Mouse (Mus musculus) urinary bladder, postnatal 4 days (tissue): ENCODE measurements around the gene Akt3.

Source experiments
- DNase-seq, 2 experiments: peaks; one replicate each; pipeline ENCODE4 v3.0.0; 2021 to 2022; ENCODE audit warnings: low spot score in 2 of 2

Akt3 gene

GRCm38 (mm10) chr1:177188708-177189107 lies 69.3 kb downstream of the Akt3 start:
- no peak for DNase-seq

GRCm38 (mm10) chr1:177186751-177187150 lies 71.3 kb downstream of the Akt3 start:
- no peak for DNase-seq

GRCm38 (mm10) chr1:177179635-177180034 lies 78.4 kb downstream of the Akt3 start:
- DNase-seq = no peak

GRCm38 (mm10) chr1:177175436-177175835 lies 82.6 kb downstream of the Akt3 start:
- DNase-seq = no peak

- DNase-seq = no peak
Observed at GRCm38 (mm10) chr1:177171300-177171699, 86.7 kb downstream of the Akt3 start.

- DNase-seq = no peak
Observed at GRCm38 (mm10) chr1:177165789-177166188, 92.2 kb downstream of the Akt3 start.

- no peak for DNase-seq
Observed at GRCm38 (mm10) chr1:177165336-177165735, 92.7 kb downstream of the Akt3 start.

GRCm38 (mm10) chr1:177150344-177151021 lies 107.5 kb downstream of the Akt3 start:
- no peak for DNase-seq

- DNase-seq = no peak
Observed at GRCm38 (mm10) chr1:177148746-177149145, 109.3 kb downstream of the Akt3 start.

GRCm38 (mm10) chr1:177141468-177141867 lies 116.5 kb downstream of the Akt3 start:
- DNase-seq = no peak

- no peak for DNase-seq
Observed at GRCm38 (mm10) chr1:177139652-177140051, 118.4 kb downstream of the Akt3 start.

GRCm38 (mm10) chr1:177131458-177131857 lies 126.5 kb downstream of the Akt3 start:
- no peak for DNase-seq

- DNase-seq = no peak
Observed at GRCm38 (mm10) chr1:177126674-177127073, 131.3 kb downstream of the Akt3 start.

- no peak for DNase-seq
Observed at GRCm38 (mm10) chr1:177110665-177111271, 147.2 kb downstream of the Akt3 start.

- no peak for DNase-seq
Observed at GRCm38 (mm10) chr1:177090465-177090864, 167.5 kb downstream of the Akt3 start.

GRCm38 (mm10) chr1:177089515-177089914 lies 168.5 kb downstream of the Akt3 start:
- DNase-seq = no peak

- DNase-seq = no peak
Observed at GRCm38 (mm10) chr1:177089048-177089447, 169.0 kb downstream of the Akt3 start.

- DNase-seq = no peak
Observed at GRCm38 (mm10) chr1:177081957-177082645, 175.9 kb downstream of the Akt3 start.

- DNase-seq = no peak
Observed at GRCm38 (mm10) chr1:177069161-177069560, 188.8 kb downstream of the Akt3 start.

- no peak for DNase-seq
Observed at GRCm38 (mm10) chr1:177067123-177067646, 190.8 kb downstream of the Akt3 start.

- no peak for DNase-seq
Observed at GRCm38 (mm10) chr1:177065732-177066131, 192.3 kb downstream of the Akt3 start.

- no peak for DNase-seq
Observed at GRCm38 (mm10) chr1:177061761-177062160, 196.2 kb downstream of the Akt3 start.

GRCm38 (mm10) chr1:177054891-177055290 lies 203.1 kb downstream of the Akt3 start:
- no peak for DNase-seq
